Mouse (Mus musculus) MEL (cell line): Measurements from ENCODE around the gene Trpm1. TPM values are rescaled to one million over a fixed set of nuclear protein-coding genes. Genes with fewer than 3 reads are reported as not detected.

Source experiments
- DNase-seq: peaks from one replicate; pipeline ENCODE4 v3.0.0; 2011; ENCODE audit warnings: low read depth, low spot score
- H3K27ac ChIP-seq: 2 replicates; pipeline ENCODE4 v1.5.1; 2012; ENCODE audit warnings: low read depth, mild to moderate bottlenecking, control low read depth, low read length, moderate library complexity; ENCODE audit not compliant: control insufficient read depth
- H3K27me3 ChIP-seq, 2 experiments: fragments of 150-350 bp in 1 of 2; sonication (generic) in 1 of 2; 2 replicates each; pipeline ENCODE4 v1.6.1; 2012; ENCODE audit warnings: low read length in 2 of 2, mild to moderate bottlenecking in 2 of 2, improper control_type of control experiment in 1 of 2, moderate library complexity in 1 of 2; ENCODE audit not compliant: insufficient read depth in 2 of 2, control insufficient read depth in 1 of 2
- H3K36me3 ChIP-seq, 2 experiments: 2 replicates each; pipeline ENCODE4 v1.6.1; 2012 to 2014; ENCODE audit warnings: low read length in 2 of 2, improper control_type of control experiment in 1 of 2, inconsistent platforms in 1 of 2, mild to moderate bottlenecking in 1 of 2; ENCODE audit not compliant: insufficient read depth in 2 of 2, control insufficient read depth in 1 of 2
- H3K4me1 ChIP-seq, 2 experiments: fragments of 150-350 bp in 1 of 2; sonication (generic) in 1 of 2; 2 replicates each; pipeline ENCODE4 v1.6.1; 2012; ENCODE audit warnings: low read length in 2 of 2, improper control_type of control experiment in 1 of 2, mild to moderate bottlenecking in 1 of 2; ENCODE audit not compliant: insufficient read depth in 2 of 2, control insufficient read depth in 1 of 2
- H3K4me3 ChIP-seq, 2 experiments: fragments of 150-350 bp in 1 of 2; sonication (generic) in 1 of 2; 2 replicates each; pipeline ENCODE4 v1.5.1; 2012; ENCODE audit warnings: low read depth in 2 of 2, low read length in 2 of 2, mild to moderate bottlenecking in 2 of 2, moderate library complexity in 2 of 2, control low read depth in 1 of 2, improper control_type of control experiment in 1 of 2; ENCODE audit not compliant: control insufficient read depth in 1 of 2, insufficient read depth in 1 of 2
- H3K79me2 ChIP-seq: 2 replicates; pipeline ENCODE4 v1.6.1; 2012; ENCODE audit warnings: mild to moderate bottlenecking, low read length, moderate library complexity; ENCODE audit not compliant: control insufficient read depth, poor library complexity, insufficient read depth
- H3K9ac ChIP-seq: 2 replicates; pipeline ENCODE4 v1.6.1; 2012; ENCODE audit warnings: low read depth, mild to moderate bottlenecking, control low read depth, low read length, moderate library complexity; ENCODE audit not compliant: control insufficient read depth, poor library complexity, severe bottlenecking
- H3K9me3 ChIP-seq: fragments of 150-350 bp; sonication (generic); replicated peaks from 2 replicates; pipeline ENCODE4 v1.6.1; 2012; ENCODE audit warnings: mild to moderate bottlenecking, low read length, improper control_type of control experiment, moderate library complexity; ENCODE audit not compliant: insufficient read depth
- BHLHE40 ChIP-seq: IDR thresholded peaks from 2 replicates; pipeline ENCODE4 v1.6.1; 2012; ENCODE audit warnings: low read depth, mild to moderate bottlenecking, inconsistent platforms, low read length, improper control_type of control experiment, borderline replicate concordance
- CHD1 ChIP-seq: IDR thresholded peaks from 2 replicates; pipeline ENCODE4 v1.6.1; 2012; ENCODE audit warnings: low read depth, mild to moderate bottlenecking, inconsistent platforms, low read length, improper control_type of control experiment
- E2F4 ChIP-seq: IDR thresholded peaks from 2 replicates; pipeline ENCODE4 v1.6.1; 2011; ENCODE audit warnings: low read depth, low read length, improper control_type of control experiment, borderline replicate concordance
- ELF1 ChIP-seq: IDR thresholded peaks from 2 replicates; pipeline ENCODE4 v1.6.1; 2014; ENCODE audit warnings: low read depth, mild to moderate bottlenecking, inconsistent platforms, low read length, improper control_type of control experiment, moderate library complexity
- ETS1 ChIP-seq: IDR thresholded peaks from 2 replicates; pipeline ENCODE4 v1.6.1; 2012; ENCODE audit warnings: low read depth, mild to moderate bottlenecking, inconsistent platforms, low read length, improper control_type of control experiment, moderate library complexity
- GABPA ChIP-seq: IDR thresholded peaks from 2 replicates; pipeline ENCODE4 v1.6.1; 2012; ENCODE audit warnings: low read depth, mild to moderate bottlenecking, inconsistent platforms, low read length, improper control_type of control experiment, moderate library complexity
- GATA1 ChIP-seq: IDR thresholded peaks from 2 replicates; pipeline ENCODE4 v1.6.1; 2011; ENCODE audit warnings: low read depth, low read length, improper control_type of control experiment
- HCFC1 ChIP-seq: IDR thresholded peaks from 2 replicates; pipeline ENCODE4 v1.6.1; 2012; ENCODE audit warnings: low read depth, mild to moderate bottlenecking, inconsistent platforms, low read length, improper control_type of control experiment, moderate library complexity
- JUND ChIP-seq: IDR thresholded peaks from 2 replicates; pipeline ENCODE4 v1.6.1; 2011; ENCODE audit warnings: low read depth, mild to moderate bottlenecking, improper control_type of control experiment, low read length
- KAT2A ChIP-seq: conservative IDR thresholded peaks from 2 replicates; pipeline ENCODE4 v1.6.1; 2012; ENCODE audit warnings: low read depth, low read length, improper control_type of control experiment, inconsistent platforms
- MAFK ChIP-seq: IDR thresholded peaks from 2 replicates; pipeline ENCODE4 v1.6.1; 2011; ENCODE audit warnings: low read depth, mild to moderate bottlenecking, low read length, improper control_type of control experiment, borderline replicate concordance
- MAZ ChIP-seq: IDR thresholded peaks from 2 replicates; pipeline ENCODE4 v1.6.1; 2012; ENCODE audit warnings: low read depth, mild to moderate bottlenecking, inconsistent platforms, low read length, improper control_type of control experiment
- MXI1 ChIP-seq: IDR thresholded peaks from 2 replicates; pipeline ENCODE4 v1.6.1; 2011; ENCODE audit warnings: mild to moderate bottlenecking, low read depth, low read length, improper control_type of control experiment
- MYB ChIP-seq: IDR thresholded peaks from 2 replicates; pipeline ENCODE4 v1.6.1; 2011; ENCODE audit warnings: mild to moderate bottlenecking, low read depth, low read length, improper control_type of control experiment
- MYC ChIP-seq: IDR thresholded peaks from 2 replicates; pipeline ENCODE4 v1.6.1; 2011; ENCODE audit warnings: low read depth, mild to moderate bottlenecking, low read length, improper control_type of control experiment, moderate library complexity
- NELFE ChIP-seq: IDR thresholded peaks from 2 replicates; pipeline ENCODE4 v1.6.1; 2011; ENCODE audit warnings: low read depth, low read length, improper control_type of control experiment
- POLR2AphosphoS2 ChIP-seq: IDR thresholded peaks from 2 replicates; pipeline ENCODE4 v1.6.1; 2011; ENCODE audit warnings: low read length, improper control_type of control experiment
- POLR2AphosphoS5 ChIP-seq: IDR thresholded peaks from 2 replicates; pipeline ENCODE4 v1.6.1; 2012; ENCODE audit warnings: low read depth, borderline replicate concordance, mild to moderate bottlenecking, inconsistent platforms, low read length, moderate library complexity, mixed read lengths
- RAD21 ChIP-seq: IDR thresholded peaks from 2 replicates; pipeline ENCODE4 v1.6.1; 2011; ENCODE audit warnings: mild to moderate bottlenecking, low read depth, low read length, improper control_type of control experiment
- SMC3 ChIP-seq: IDR thresholded peaks from 2 replicates; pipeline ENCODE4 v1.6.1; 2011; ENCODE audit warnings: low read depth, low read length, improper control_type of control experiment
- TAL1 ChIP-seq: IDR thresholded peaks from 2 replicates; pipeline ENCODE4 v1.6.1; 2012; ENCODE audit warnings: mild to moderate bottlenecking, inconsistent platforms, low read length, moderate library complexity, mixed read lengths
- TBP ChIP-seq: IDR thresholded peaks from 2 replicates; pipeline ENCODE4 v1.8.0; 2011; ENCODE audit warnings: low read depth, low read length, improper control_type of control experiment
- TCF12 ChIP-seq: IDR thresholded peaks from 2 replicates; pipeline ENCODE4 v1.6.1; 2014; ENCODE audit warnings: low read depth, mild to moderate bottlenecking, inconsistent platforms, low read length, improper control_type of control experiment, moderate library complexity
- USF2 ChIP-seq, 2 experiments: IDR thresholded peaks; 2 replicates each; pipeline ENCODE4 v1.6.1; 2011 to 2012; ENCODE audit warnings: improper control_type of control experiment in 2 of 2, low read length in 2 of 2, borderline replicate concordance in 1 of 2, inconsistent platforms in 1 of 2, low read depth in 1 of 2, mild to moderate bottlenecking in 1 of 2; ENCODE audit not compliant: insufficient read depth in 1 of 2
- ZC3H11A ChIP-seq: IDR thresholded peaks from 2 replicates; pipeline ENCODE4 v1.6.1; 2012; ENCODE audit warnings: low read depth, mild to moderate bottlenecking, inconsistent platforms, low read length, improper control_type of control experiment
- ZKSCAN1 ChIP-seq: IDR thresholded peaks from 2 replicates; pipeline ENCODE4 v1.6.1; 2012; ENCODE audit warnings: low read depth, mild to moderate bottlenecking, inconsistent platforms, low read length, improper control_type of control experiment, moderate library complexity
- ZNF384 ChIP-seq: IDR thresholded peaks from 2 replicates; pipeline ENCODE4 v1.6.1; 2012; ENCODE audit warnings: low read depth, mild to moderate bottlenecking, inconsistent platforms, low read length, improper control_type of control experiment
- polyA plus RNA-seq, 2 experiments: library from polyadenylated mRNA; stranded (reverse) in 1 of 2; unstranded in 1 of 2; fragments of >175 nt in 1 of 2; fragments of >200 nt in 1 of 2; gene quantifications; 2 replicates each; pipeline versions ENCODE4 v1.2.1 to v1.2.4; 2012; ENCODE audit warnings: low replicate concordance in 2 of 2, low read depth in 1 of 2; ENCODE audit not compliant: insufficient read length in 2 of 2, insufficient read depth in 1 of 2, missing spikeins in 1 of 2
- total RNA-seq: library from RNA; depleted of rRNA; stranded (reverse); fragments of 300-350 nt; gene quantifications from 2 replicates; pipeline ENCODE4 v1.2.3, GENCODE M21; 2012

Gene Trpm1
- total and polyA plus RNA-seq, 3 experiments = not detected

DNA sequence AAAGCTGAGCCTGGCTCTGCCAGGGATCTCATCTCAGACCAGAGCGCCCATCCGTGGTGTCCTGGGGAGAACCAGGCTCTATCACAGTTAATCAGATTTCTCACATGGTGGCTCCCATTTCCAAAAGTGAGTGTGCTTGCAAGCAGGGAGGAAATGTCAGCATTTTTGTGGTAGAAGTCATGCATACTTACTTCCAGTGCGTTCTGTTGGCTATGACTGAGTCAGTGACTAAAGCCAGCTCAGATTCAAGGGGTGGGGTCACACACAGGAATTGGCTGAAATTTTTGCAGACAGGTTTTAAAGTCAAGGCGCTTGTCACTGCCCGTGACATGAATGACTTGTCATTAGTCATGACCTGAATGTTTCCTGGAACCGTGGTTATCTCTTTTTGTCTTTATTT is 123.3 kb downstream of the Trpm1 start:
- no peaks in the 10 kb centered on the region for H3K4me1 ChIP-seq
- no peak overlapping the region for H3K27ac ChIP-seq
- no peak for TF ChIP-seq ZNF384
- TF ChIP-seq POLR2AphosphoS2 = no peak
- no peak for TF ChIP-seq TCF12
- no peak for TF ChIP-seq GATA1
- no peak for TF ChIP-seq POLR2AphosphoS5
- no peak for TF ChIP-seq ETS1
- TF ChIP-seq BHLHE40 = no peak
- no peak for TF ChIP-seq TBP
- no peak for TF ChIP-seq USF2 (IDR thresholded peaks at IDR 0.05; ENCODE audit: borderline replicate concordance in 1 of 2, insufficient read depth in 1 of 2, low read depth in 1 of 2, low read length in 2 of 2)
- no peak for TF ChIP-seq E2F4
- TF ChIP-seq CHD1 = no peak
- no peak for TF ChIP-seq TAL1
- TF ChIP-seq RAD21 = no peak
- no peak for TF ChIP-seq MYC
- TF ChIP-seq SMC3 = no peak
- TF ChIP-seq ELF1 = no peak
- TF ChIP-seq ZC3H11A = no peak
- no peak for TF ChIP-seq MAZ
- TF ChIP-seq MAFK = no peak
- no peak for DNase-seq
- H3K4me3 ChIP-seq = no peak overlapping the region
- H3K27me3 ChIP-seq = peaks cover 0 to 4% of the 10 kb centered on the region in 2 experiments; a peak in 2 of 4 replicates
- no peaks in the 10 kb centered on the region for H3K79me2 ChIP-seq
- H3K9me3 ChIP-seq = no peaks in the 10 kb centered on the region
- H3K36me3 ChIP-seq = no peaks in the 10 kb centered on the region
- no peak overlapping the region for H3K9ac ChIP-seq

DNA sequence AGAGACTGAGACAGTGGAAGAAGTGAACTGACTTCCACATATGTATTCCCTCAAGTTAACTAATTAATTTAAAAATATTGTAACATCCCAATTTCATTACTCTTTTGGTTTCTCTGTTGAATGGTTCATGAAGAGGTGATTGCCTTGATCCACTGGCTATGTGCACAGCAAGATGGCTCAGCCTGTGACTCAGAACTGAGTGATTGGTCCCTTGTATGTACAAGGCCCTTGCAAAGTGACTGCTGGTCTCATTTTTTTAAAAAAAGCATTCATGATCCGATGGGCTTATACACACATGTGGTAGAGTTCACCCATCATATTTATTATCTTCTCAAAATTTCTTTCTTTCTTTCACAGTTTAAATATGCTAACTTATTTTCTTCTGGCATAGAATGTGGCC is 124.9 kb downstream of the Trpm1 start:
- Histone ChIP-seq H3K36me3 (no peaks in the 10 kb centered on the region), H3K27ac (no peak overlapping the region), H3K4me1 (no peaks in the 10 kb centered on the region), H3K4me3 (no peak overlapping the region), H3K27me3 (peaks cover 0 to 4% of the 10 kb centered on the region in 2 experiments; a peak in 2 of 4 replicates), H3K9me3 (no peaks in the 10 kb centered on the region), H3K79me2 (no peaks in the 10 kb centered on the region), H3K9ac (no peak overlapping the region)
- no peak for DNase-seq
- TF ChIP-seq GABPA = no peak
- TF ChIP-seq E2F4 = no peak
- no peak for TF ChIP-seq NELFE
- no peak for TF ChIP-seq ZKSCAN1
- TF ChIP-seq JUND = no peak
- TF ChIP-seq GATA1 = no peak
- no peak for TF ChIP-seq MXI1
- no peak for TF ChIP-seq HCFC1
- TF ChIP-seq BHLHE40 = no peak
- no peak for TF ChIP-seq TBP
- no peak for TF ChIP-seq MAFK
- no peak for TF ChIP-seq ZNF384
- TF ChIP-seq MYB = no peak
- TF ChIP-seq ZC3H11A = no peak
- no peak for TF ChIP-seq KAT2A
